Mouse (Mus musculus): Measurements from ENCODE around the gene P2ry14.
"Not testable (repeated sequence)": the region's sequence is repeated elsewhere in the genome, so short reads cannot be mapped to it uniquely, and the experiment has no call there.

- TF ChIP-seq MAX (IDR thresholded peaks at IDR 0.05; ENCODE audit: low read depth); POLR2AphosphoS2 (IDR thresholded peaks at IDR 0.05; ENCODE audit: insufficient read length, low read depth); MYOG (IDR thresholded peaks at IDR 0.05; ENCODE audit: control insufficient read depth in 1 of 3, insufficient read depth in 1 of 3, insufficient read length in 2 of 3, low read depth in 2 of 3); POLR2A (IDR thresholded peaks at IDR 0.05; ENCODE audit: insufficient read length, low read depth); E2F4 (IDR thresholded peaks at IDR 0.05; ENCODE audit: insufficient read depth); USF1 (IDR thresholded peaks at IDR 0.05; ENCODE audit: low read depth); CEBPB (IDR thresholded peaks at IDR 0.05; ENCODE audit: insufficient read depth, poor library complexity, severe bottlenecking); TCF12 (IDR thresholded peaks at IDR 0.05; ENCODE audit: insufficient read depth, poor library complexity, severe bottlenecking); REST (IDR thresholded peaks at IDR 0.05; ENCODE audit: insufficient read depth, insufficient read length); MYOD1 (IDR thresholded peaks at IDR 0.05; ENCODE audit: control insufficient read depth in 1 of 3, insufficient read length in 2 of 3, low read depth in 2 of 3): not testable (repeated sequence)
These were observed 12.5 kb downstream of the P2ry14 start for GRCm38 (mm10) chr3:59140941-59141340.
